Mouse (Mus musculus): ENCODE results near the gene Bricd5. TPM values are rescaled to one million over a fixed set of nuclear protein-coding genes. Genes with fewer than 3 reads are reported as not detected.

The Bricd5 gene
- polyA plus RNA-seq, 1 experiment from 2014 or later = not detected

DNA sequence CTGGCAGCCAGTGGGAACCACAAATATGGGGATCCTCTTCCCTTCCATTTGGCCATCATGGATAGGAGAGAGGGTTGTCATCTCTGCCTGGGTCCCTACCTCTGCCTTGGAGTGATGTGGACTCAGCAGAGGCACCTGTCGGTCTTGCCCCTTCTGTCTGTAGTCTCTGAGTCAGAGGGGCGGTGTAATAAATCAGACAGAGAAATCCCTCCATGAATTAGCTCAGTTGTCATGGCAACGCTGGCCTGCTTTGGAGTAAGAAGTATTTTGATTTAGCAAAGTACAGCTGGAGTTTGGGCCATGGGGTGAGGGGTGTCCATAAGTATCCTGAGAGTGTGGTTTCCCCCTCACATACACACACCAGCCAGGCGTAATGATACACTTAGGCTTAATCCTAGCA is 16.7 kb downstream of the Bricd5 start:
- H3K4me3 ChIP-seq (replicated peaks) = no peak overlapping the region
- no peak overlapping the region for H3K4me2 ChIP-seq
- WGBS = 76% methylated on average over 4 of the region's 4 CpGs
- peaks cover 23% of the 10 kb centered on the region for H3K27me3 ChIP-seq (replicated peaks)
- no peak overlapping the region for H3K27ac ChIP-seq
- no peak overlapping the region for H3K9ac ChIP-seq
- H3K36me3 ChIP-seq = no peaks in the 10 kb centered on the region
- no peaks in the 10 kb centered on the region for H3K9me3 ChIP-seq
- peaks cover 8% of the 10 kb centered on the region for H3K4me1 ChIP-seq
- no peak for ATAC-seq (ENCODE audit: insufficient read depth, low FRiP score, low read depth)

DNA sequence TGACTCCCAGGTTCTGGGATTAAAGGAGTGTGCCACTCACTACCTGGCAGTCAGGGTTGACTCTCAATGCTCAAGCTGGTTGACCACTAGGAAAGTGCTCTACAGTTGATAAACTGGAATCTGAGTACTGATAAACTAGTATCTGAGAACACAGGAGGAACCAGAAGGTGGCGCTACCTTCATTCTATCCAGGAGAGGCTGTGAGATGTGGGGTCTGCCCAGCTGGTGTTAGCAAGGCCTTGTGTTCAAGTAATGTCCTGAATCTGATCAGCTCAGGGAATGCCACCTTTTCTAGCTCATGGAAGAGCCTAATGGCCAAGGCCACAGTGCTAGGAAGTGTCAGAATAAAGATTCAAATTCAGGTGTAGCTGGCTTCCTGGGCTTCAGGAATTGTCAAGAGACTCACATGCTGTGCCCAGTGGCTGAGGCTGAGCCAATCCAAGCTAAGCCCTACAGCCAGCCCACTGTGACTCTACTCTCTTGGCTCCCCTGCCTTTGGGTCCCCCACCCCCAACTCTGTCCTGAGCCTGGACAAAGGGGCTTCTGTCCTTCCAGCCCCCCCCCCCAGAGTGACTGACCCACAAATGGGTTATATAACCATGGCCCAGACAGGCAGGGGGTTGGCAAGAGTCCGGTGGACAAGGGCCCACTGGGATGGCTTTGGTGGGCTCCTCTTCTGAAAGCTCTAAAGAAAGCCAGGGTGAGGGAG is 21.1 kb downstream of the Bricd5 start:
- no peak overlapping the region for H3K27ac ChIP-seq
- H3K9ac ChIP-seq = no peak overlapping the region
- WGBS = 42% methylated on average over 2 of the region's 2 CpGs
- ATAC-seq (ENCODE audit: insufficient read depth, low FRiP score, low read depth) = no peak
- peaks cover 2% of the 10 kb centered on the region for H3K27me3 ChIP-seq (replicated peaks)
- no peaks in the 10 kb centered on the region for H3K36me3 ChIP-seq
- H3K4me2 ChIP-seq = no peak overlapping the region
- no peaks in the 10 kb centered on the region for H3K4me1 ChIP-seq
- no peaks in the 10 kb centered on the region for H3K9me3 ChIP-seq
- no peak overlapping the region for H3K4me3 ChIP-seq (replicated peaks)

DNA sequence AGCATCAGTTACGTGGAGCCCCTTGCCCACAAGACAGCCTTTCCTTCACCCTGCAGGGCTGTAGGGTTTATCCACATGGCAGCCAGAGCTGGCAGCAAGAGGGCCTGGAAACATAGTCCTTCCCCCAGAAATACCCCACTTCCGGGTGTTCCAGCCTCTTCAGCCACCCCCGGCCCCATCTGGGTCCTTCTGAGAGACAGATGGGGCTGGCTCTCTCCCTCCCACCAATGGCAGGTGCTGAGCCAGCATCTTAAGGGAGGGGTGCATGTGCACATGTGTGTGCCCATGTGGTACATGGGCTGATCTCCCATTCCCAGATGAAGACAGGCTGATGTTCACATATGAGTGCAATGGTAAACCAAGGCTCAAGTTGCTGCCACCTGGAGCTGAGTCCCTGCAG is 21.8 kb downstream of the Bricd5 start:
- Histone ChIP-seq H3K9me3 (no peaks in the 10 kb centered on the region), H3K27ac (no peak overlapping the region), H3K27me3 (replicated peaks) (no peaks in the 10 kb centered on the region), H3K9ac (no peak overlapping the region), H3K4me3 (replicated peaks) (no peak overlapping the region), H3K4me2 (no peak overlapping the region), H3K4me1 (no peaks in the 10 kb centered on the region), H3K36me3 (no peaks in the 10 kb centered on the region)
- ATAC-seq (ENCODE audit: insufficient read depth, low FRiP score, low read depth) = no peak
- 69% methylated on average over 3 of the region's 3 CpGs for WGBS

DNA sequence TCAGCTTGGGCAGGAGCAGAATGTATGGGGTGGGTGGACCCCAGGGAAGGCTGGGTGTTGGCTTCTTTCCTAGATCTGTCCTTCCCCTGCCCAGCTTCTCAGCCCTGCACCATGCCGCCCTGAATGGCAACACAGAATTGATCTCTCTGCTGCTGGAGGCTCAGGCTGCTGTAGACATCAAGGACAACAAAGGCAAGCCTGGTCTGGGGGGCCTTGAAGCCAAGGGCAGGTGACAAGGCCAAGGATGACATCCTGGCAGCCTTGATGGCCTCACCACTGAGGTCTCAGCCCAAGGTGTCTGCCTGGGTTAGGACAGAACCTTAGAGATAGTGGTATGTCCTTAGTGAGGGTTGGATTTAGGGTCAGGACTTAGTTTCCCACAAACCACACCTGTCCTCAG is 22.3 kb downstream of the Bricd5 start:
- H3K4me3 ChIP-seq (replicated peaks) = no peak overlapping the region
- H3K9ac ChIP-seq = no peak overlapping the region
- WGBS = 82% methylated on average over 1 of the region's 1 CpGs
- no peak overlapping the region for H3K4me2 ChIP-seq
- H3K4me1 ChIP-seq = no peaks in the 10 kb centered on the region
- no peaks in the 10 kb centered on the region for H3K27me3 ChIP-seq (replicated peaks)
- no peak overlapping the region for H3K27ac ChIP-seq
- no peaks in the 10 kb centered on the region for H3K9me3 ChIP-seq
- ATAC-seq (ENCODE audit: insufficient read depth, low FRiP score, low read depth) = no peak
- no peaks in the 10 kb centered on the region for H3K36me3 ChIP-seq

DNA sequence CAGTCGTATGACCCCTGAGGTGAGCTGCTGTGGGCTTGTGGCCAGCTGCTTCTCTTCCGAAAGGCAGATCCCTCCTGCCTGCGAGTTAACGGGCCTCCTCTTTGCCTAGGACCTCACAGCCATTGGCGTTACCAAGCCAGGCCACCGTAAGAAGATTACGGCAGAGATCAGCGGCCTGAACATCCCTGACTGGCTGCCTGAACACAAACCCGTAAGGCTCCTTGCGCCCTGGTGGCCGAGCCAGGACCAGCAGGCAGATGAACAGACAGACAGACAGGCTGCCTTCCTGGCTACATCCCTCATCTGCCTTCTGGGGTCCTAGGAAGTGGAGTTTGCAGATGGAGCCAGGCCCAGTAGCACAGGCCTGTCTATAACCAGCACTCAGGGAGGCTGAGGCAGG is 28.5 kb downstream of the Bricd5 start:
- Histone ChIP-seq H3K4me3 (replicated peaks) (no peak overlapping the region), H3K9me3 (no peaks in the 10 kb centered on the region), H3K4me1 (peaks cover 7% of the 10 kb centered on the region), H3K27ac (no peak overlapping the region), H3K9ac (no peak overlapping the region), H3K36me3 (no peaks in the 10 kb centered on the region), H3K4me2 (no peak overlapping the region), H3K27me3 (replicated peaks) (no peaks in the 10 kb centered on the region)
- 43% methylated on average over 11 of the region's 11 CpGs for WGBS
- no peak for ATAC-seq (ENCODE audit: insufficient read depth, low FRiP score, low read depth)

DNA sequence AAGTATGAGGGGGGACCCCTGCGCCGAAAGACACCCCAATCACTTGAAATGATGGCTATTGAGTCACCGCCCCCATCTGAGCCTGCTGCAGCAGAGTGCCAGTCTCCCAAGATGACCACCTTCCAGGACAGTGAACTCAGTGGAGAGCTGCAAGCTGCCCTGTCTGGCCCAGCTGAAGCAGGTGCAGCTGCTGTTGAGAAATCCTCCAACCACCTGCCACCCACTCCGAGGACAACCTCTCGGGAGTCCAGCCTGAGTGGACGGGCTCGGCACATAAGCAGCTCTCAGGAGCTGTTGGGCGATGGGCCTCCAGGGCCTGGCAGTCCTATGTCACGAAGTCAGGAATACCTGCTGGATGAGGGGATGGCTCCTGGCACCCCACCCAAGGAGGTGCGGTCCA is 30.4 kb downstream of the Bricd5 start:
- 89% methylated on average over 10 of the region's 10 CpGs for WGBS
- H3K4me3 ChIP-seq (replicated peaks) = no peak overlapping the region
- H3K4me1 ChIP-seq = peaks cover 8% of the 10 kb centered on the region

DNA sequence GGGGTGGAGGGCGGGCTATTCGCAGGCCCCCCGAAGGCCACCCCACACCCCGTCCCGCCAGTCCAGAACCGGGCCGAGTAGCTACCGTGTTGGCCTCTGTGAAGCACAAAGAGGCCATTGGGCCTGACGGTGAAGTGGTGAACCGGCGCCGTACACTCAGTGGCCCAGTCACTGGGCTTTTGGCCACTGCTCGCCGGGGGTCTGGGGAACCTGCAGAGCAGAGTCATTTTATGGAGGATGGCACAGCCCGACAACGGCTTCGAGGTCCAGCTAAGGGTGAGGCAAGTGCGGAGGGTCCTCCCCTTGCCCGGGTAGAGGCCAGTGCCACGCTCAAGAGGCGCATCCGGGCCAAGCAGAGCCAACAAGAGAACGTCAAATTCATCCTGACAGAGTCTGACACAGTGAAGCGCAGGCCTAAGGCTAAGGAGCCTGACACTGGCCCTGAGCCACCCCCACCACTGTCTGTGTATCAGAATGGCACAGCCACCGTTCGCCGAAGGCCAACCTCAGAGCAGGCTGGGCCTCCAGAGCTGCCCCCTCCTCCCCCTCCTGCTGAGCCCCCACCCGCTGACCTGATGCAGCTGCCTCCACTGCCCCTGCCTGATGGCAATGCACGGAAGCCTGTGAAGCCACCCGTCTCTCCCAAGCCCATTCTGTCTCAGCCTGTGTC is 31.7 kb downstream of the Bricd5 start:
- ATAC-seq (ENCODE audit: insufficient read depth, low FRiP score, low read depth) = no peak
- Histone ChIP-seq H3K4me1 (peaks cover 8% of the 10 kb centered on the region), H3K4me3 (replicated peaks) (no peak overlapping the region), H3K9ac (no peak overlapping the region), H3K27ac (no peak overlapping the region), H3K36me3 (peaks cover 27% of the 10 kb centered on the region), H3K4me2 (no peak overlapping the region), H3K27me3 (replicated peaks) (no peaks in the 10 kb centered on the region), H3K9me3 (no peaks in the 10 kb centered on the region)
- WGBS = 87% methylated on average over 30 of the region's 30 CpGs

More for the DNA sequence above, 30.4 kb downstream of the Bricd5 start:
- H3K4me2 ChIP-seq = no peak overlapping the region
- H3K36me3 ChIP-seq = peaks cover 14% of the 10 kb centered on the region
- no peak overlapping the region for H3K27ac ChIP-seq
- ATAC-seq (ENCODE audit: insufficient read depth, low FRiP score, low read depth) = no peak
- H3K27me3 ChIP-seq (replicated peaks) = no peaks in the 10 kb centered on the region
- H3K9ac ChIP-seq = no peak overlapping the region
- H3K9me3 ChIP-seq = no peaks in the 10 kb centered on the region

DNA sequence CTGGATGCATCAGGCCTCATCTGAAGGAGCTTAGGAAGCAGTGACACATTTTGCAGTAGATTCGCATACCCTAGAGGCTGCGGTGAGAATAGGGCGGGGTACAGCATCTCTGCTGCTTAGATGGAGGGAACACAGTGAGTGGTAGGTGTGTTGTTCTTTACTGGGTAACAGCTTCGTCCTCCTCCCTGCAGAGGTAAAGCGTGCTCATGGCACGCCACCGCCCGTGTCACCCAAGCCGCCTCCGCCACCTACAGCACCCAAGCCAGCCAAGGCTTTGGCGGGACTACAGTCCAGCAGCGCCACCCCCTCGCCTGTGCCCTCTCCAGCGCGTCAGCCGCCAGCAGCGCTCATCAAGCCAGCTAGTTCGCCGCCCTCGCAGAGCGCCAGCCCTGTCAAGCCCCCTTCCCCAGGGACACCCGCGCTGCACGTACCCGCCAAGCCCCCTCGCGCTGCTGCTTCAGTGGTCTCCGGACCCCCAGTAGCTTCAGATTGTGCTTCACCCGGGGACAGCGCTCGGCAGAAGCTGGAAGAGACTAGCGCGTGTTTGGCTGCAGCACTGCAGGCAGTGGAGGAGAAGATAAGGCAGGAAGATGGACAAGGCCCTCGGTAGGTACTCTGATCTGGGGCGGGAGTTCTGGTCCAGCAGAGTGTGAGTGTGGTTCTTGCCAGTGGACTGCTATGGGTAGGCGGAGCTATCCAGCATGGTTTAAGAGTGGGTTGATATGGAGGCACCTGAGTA is 32.8 kb downstream of the Bricd5 start:
- Histone ChIP-seq H3K9ac (no peak overlapping the region), H3K27me3 (replicated peaks) (no peaks in the 10 kb centered on the region), H3K27ac (no peak overlapping the region), H3K9me3 (no peaks in the 10 kb centered on the region), H3K4me2 (peak overlapping the region; percentile 39), H3K4me1 (peaks cover 8% of the 10 kb centered on the region), H3K36me3 (peaks cover 38% of the 10 kb centered on the region), H3K4me3 (replicated peaks) (no peak overlapping the region)
- 29% methylated on average over 36 of the region's 36 CpGs for WGBS
- 0 out of 2 replicates have a peak, but pooled peaks have one; percentile 15 for ATAC-seq (ENCODE audit: insufficient read depth, low FRiP score, low read depth)

DNA sequence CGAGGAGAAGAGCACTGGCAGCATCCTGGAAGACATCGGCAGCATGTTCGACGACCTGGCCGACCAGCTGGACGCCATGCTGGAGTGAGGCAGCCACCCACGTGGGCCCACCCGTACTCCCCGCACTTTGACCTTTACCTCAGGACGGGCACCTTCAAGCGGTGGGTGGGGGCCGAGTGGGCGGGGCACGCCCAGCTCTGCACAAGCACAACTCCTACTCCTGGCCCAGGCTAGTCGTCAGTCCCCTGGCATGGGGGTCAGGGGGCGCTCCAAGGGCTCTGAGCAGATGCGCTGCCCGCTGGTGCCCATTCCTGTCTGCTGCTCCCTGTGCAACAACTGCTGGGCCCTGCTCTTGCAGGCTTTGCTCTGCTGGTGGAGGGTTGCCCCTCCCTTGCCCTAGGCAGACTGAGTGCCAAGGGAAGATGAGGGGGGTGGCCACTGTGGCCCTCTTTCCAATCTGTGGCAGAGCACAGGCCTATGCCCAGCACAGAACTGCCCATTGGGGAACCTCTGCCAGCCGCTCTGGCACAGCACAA is 33.5 kb downstream of the Bricd5 start:
- peaks cover 8% of the 10 kb centered on the region for H3K4me1 ChIP-seq
- 39% methylated on average over 19 of the region's 19 CpGs for WGBS
- peak overlapping the region; percentile 39; the same call in 1 of the 2 replicates for H3K4me2 ChIP-seq
- no peaks in the 10 kb centered on the region for H3K27me3 ChIP-seq (replicated peaks)
- H3K9ac ChIP-seq = no peak overlapping the region
- H3K4me3 ChIP-seq (replicated peaks) = no peak overlapping the region
- peak; percentile 29; the same call in 1 of the 2 replicates for ATAC-seq (ENCODE audit: insufficient read depth, low FRiP score, low read depth)
- peaks cover 44% of the 10 kb centered on the region for H3K36me3 ChIP-seq
- no peaks in the 10 kb centered on the region for H3K9me3 ChIP-seq
- no peak overlapping the region for H3K27ac ChIP-seq

DNA sequence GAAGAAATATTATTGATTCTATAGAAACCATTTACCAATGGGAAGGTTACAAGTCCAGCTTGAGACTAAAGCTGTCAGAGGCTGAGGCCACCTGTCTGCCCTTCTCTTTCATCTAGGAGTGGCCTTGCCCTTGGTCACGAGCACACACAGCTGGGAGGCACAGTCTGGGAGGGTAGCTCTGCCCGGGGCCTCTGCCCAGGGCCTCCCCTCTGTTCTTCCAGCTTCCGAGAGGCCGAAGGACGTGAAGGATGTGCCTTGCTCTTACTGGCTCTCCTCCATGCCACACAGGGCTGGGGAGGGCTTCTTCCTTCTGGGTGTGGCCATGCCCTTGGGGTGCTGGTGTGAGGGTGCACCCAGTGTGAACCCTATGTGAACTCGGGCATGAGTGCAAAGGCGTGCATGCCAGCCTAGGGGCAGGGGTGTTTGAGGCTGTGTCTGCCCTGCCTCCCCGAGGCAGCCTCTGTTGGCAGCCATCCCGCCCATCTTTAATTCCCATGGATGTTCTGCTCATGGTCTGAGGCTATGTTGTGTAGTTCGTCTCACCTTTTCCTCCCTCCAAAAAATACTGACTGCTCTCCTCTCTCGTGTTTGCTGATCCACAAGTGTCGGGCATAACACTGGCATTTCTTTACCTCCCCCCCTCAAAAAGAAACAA is 34.2 kb downstream of the Bricd5 start:
- 71% methylated on average over 12 of the region's 12 CpGs for WGBS
- ATAC-seq (ENCODE audit: insufficient read depth, low FRiP score, low read depth) = no peak

DNA sequence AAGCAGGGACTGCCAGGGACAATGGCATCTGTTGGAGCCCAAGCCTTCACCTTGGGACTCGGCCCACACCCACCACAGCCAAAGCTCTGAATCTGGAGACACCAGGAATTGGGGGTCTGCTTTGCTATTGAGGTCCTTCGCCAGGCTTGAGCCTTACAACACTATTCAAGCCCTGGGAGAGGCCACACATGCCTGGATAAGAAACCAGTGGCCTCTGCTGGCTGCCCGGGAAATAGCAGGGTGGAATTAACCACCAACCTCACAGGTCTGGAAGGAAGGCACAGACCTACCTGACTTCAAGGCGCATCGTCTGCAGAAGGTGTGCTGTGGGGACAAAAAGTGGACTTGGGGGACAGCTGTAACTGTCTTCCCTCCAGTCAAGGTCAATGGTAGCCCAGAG is 39.9 kb downstream of the Bricd5 start:
- H3K4me1 ChIP-seq = no peaks in the 10 kb centered on the region
- no peaks in the 10 kb centered on the region for H3K27me3 ChIP-seq (replicated peaks)
- no peaks in the 10 kb centered on the region for H3K9me3 ChIP-seq
- H3K9ac ChIP-seq = no peak overlapping the region
- peaks cover 67% of the 10 kb centered on the region for H3K36me3 ChIP-seq
- H3K4me3 ChIP-seq (replicated peaks) = no peak overlapping the region
- H3K27ac ChIP-seq = no peak overlapping the region
- H3K4me2 ChIP-seq = no peak overlapping the region; the same call in 1 of the 2 replicates
- WGBS = 52% methylated on average over 5 of the region's 5 CpGs
- ATAC-seq (ENCODE audit: insufficient read depth, low FRiP score, low read depth) = 0 out of 2 replicates have a peak, but pooled peaks have one; percentile 1

More for the DNA sequence above, 34.2 kb downstream of the Bricd5 start:
- H3K4me1 ChIP-seq = peaks cover 8% of the 10 kb centered on the region
- no peaks in the 10 kb centered on the region for H3K27me3 ChIP-seq (replicated peaks)
- H3K4me2 ChIP-seq = no peak overlapping the region
- no peak overlapping the region for H3K9ac ChIP-seq
- H3K4me3 ChIP-seq (replicated peaks) = no peak overlapping the region
- no peaks in the 10 kb centered on the region for H3K9me3 ChIP-seq
- no peak overlapping the region for H3K27ac ChIP-seq
- peaks cover 48% of the 10 kb centered on the region for H3K36me3 ChIP-seq
